Mouse (Mus musculus) embryo, embryonic 10.5 days (tissue): Measurements from ENCODE around the gene Xrcc6.
A peak's percentile ranks its signal among the peaks of the same experiment; 100 is the strongest.
"Not testable (repeated sequence)": the region's sequence is repeated elsewhere in the genome, so short reads cannot be mapped to it uniquely, and the experiment has no call there.

Experiments used
- DNase-seq: peaks from one replicate; pipeline ENCODE4 v3.0.0-alpha.2; 2015; ENCODE audit warnings: low spot score

The Xrcc6 gene

GRCm38 (mm10) chr15:81966062-81966829, 21.4 kb upstream of the Xrcc6 start:
- no peak for DNase-seq

GRCm38 (mm10) chr15:81967821-81968220, 19.8 kb upstream of the Xrcc6 start:
- DNase-seq = no peak

DNA sequence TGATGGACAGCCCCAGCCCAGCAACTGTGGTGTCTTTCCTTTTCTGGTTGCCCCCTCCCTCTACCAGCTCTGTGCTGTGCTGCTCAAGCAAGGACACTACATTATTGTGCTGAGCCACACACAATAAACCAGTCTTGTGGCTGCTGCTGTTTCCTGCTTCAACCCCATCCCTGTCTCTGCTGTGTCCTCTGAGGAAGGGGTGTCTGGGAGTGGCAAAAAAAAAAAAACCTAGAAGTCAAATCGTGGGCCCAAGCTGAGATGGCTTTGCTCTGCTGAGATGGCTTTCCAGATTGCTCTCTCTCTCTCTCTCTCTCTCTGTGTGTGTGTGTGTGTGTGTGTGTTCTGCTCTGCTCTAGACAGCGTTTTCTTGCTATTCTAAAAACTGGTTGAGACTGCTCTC, 19.2 kb upstream of the Xrcc6 start:
- no peak for DNase-seq

DNA sequence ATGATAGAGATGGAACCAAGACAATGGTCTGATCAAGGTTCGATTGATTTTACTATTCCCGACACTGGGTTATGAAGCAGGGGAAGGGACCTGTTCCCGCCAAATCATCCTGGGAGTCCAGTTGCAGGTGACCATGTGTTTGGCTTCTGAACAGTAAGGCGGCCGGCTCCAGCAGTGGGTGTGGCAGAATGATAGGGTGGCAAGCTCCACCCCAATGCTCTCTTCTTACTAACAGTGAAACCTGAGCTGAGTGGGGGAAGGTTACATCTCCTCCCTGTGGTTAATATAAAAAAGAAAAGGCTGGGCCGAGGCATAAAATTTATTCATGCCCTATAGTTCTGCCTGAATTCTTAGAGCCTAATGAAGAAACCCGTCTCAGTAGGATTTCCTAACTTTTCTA, 18.5 kb upstream of the Xrcc6 start:
- peak; percentile 23 for DNase-seq

GRCm38 (mm10) chr15:81969635-81970034, 18.0 kb upstream of the Xrcc6 start:
- DNase-seq = not testable (repeated sequence)

GRCm38 (mm10) chr15:81970498-81970897, 17.1 kb upstream of the Xrcc6 start:
- not testable (repeated sequence) for DNase-seq

DNA sequence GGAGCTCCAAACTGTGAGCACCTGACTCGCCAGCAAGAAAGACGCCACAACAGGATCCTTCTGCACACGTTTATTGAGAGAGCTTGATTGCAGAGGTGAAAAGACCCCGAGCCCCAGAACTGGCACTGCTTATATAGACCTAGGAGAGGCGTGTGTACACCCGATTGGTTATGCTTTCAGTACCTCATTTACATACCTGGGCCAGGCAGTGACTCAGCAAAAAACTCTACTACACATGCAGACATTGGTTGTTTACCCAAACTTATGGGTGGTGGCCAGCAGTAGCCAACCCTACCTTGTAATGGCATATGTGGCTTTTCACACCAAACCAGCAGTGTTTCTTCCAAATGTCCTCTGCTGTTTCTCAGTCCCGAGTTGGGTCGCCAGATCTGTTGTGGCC, 12.5 kb upstream of the Xrcc6 start:
- not testable (repeated sequence) for DNase-seq

- DNase-seq = no peak
Measured at GRCm38 (mm10) chr15:81980321-81980720, 7.3 kb upstream of the Xrcc6 start, which contains the start of gene 1700029P11Rik. Gene 1700029P11Rik (plus strand): TSS chr15:81980540.

DNA sequence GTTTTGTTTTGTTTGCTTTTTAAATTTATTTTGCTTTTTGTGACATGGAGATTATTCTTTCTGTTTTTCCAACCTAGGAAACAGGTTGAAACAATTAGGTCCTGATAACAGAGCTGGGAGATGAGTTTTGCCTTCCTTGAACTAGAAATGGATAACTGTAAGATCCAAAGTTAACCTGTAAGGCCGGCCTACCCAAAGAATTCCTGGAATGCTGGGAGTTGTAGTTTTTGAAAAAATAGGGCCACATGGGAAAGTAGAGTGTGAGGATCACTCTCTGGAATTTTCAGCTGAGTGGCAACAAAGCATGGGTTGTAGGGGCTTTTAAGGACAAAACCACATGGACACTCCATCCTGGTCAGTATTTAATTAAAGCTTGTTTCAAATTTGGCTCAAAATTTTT, 5.5 kb upstream of the Xrcc6 start:
- peak; percentile 23 for DNase-seq

- DNase-seq = peak; percentile 34
Measured at GRCm38 (mm10) chr15:81985267-81986161, 2.1 kb upstream of the Xrcc6 start.

GRCm38 (mm10) chr15:81989371-81990062, 1.9 kb downstream of the Xrcc6 start:
- DNase-seq = peak; percentile 96

DNA sequence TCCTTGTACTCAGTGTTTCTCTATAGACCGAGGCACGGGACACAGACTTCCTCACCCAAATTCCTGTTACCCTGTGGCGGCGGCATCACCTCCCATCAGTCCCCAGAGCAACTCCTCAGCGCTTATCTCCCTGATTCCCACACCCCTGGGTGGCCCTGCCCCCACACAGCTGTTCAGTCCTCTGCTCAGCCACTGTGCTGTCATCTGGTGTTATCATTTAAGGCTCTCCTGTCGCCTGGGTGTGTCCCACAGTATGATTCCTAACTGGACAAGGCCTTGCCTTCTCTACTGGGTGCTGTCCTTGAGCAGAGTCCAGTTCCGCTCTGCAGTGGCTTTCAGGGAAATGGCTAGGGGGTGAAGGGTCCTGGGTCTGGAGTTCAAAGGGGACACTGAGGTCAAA, 2.9 kb downstream of the Xrcc6 start:
- peak; percentile 2 for DNase-seq

- DNase-seq = no peak
Measured at GRCm38 (mm10) chr15:81993992-81994391, 6.4 kb downstream of the Xrcc6 start.

DNA sequence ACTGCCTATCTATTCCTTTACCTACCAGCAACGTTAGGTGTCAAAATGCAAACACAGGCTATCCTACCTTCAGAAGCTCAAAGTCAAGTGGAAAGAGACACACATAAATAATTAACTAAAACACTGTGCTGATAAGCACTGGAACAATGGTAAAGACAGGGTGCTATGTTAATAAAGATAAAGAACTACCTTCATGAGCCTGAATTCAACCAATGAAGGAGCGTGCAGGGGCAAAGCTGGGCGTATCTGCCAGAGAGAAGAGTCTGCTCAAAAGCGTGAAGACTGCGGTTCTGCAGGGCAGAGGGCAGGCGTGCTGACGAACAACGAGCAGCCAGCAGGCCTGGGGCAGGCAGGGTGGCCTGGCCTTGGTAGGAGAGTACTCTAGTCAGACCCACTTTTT, 16.6 kb downstream of the Xrcc6 start:
- no peak for DNase-seq

GRCm38 (mm10) chr15:82011947-82012346, 24.3 kb downstream of the Xrcc6 start:
- DNase-seq = no peak

- no peak for DNase-seq
Measured at GRCm38 (mm10) chr15:82014745-82015391, 27.2 kb downstream of the Xrcc6 start.

- DNase-seq = peak; percentile 45
Measured at GRCm38 (mm10) chr15:82015392-82016100, 27.9 kb downstream of the Xrcc6 start.

DNA sequence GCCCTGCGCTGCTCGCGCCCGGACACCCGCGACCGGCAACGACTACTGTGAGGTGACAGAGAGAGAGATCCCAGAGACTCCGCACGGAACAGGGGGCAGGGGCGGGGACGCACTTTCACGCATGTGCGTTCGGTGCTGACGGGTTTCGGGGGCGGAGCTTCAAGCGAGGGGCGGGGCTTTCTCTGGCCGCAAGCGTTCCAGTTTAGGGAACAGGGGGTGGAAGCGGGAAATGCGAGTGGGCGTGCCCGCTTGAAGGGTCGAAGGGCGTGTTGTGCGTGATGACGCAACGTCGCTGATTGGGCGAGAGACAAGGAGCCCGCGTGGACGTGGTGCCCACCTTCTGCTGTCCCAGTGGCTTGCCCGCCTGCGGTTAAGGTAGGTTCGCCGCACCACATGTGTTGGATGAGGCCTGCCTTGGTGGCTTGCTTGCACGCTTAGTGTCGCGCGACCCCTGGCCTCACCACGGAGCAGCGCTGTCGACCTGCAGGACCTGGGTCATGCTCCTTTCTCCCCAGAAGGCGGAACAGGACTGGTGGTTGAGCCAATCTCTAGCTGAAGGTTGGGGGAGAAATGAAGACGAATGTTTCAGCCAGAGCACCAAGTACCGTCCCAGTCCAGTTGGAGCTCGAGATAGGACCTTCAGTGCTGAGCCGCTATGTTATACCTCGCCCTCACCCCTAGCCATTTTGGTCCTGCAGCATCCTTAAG, 28.6 kb downstream of the Xrcc6 start:
- DNase-seq = peak; percentile 99

- DNase-seq = no peak
Measured at GRCm38 (mm10) chr15:82016830-82017229, 29.2 kb downstream of the Xrcc6 start.

DNA sequence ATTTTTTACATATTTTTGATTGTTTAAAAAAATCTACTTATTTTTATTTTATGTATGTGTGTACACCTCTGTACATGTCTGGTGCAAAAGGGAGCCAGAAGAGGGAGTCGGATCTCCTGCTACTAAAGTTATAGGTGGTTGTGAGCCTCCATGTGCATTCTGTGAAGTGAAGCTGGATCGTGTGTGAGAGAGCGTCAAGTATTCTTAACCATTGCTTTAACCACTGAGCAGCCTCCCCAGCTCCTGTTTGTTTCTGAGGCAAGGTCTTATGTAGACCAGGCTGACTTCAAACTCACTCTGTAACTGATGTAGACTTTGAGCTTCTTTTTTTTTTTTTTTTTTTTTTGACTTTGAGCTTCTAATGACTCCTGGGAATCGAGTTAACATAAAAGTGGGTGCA, 29.8 kb downstream of the Xrcc6 start:
- DNase-seq = no peak

- DNase-seq = no peak
Measured at GRCm38 (mm10) chr15:82019288-82019687, 31.7 kb downstream of the Xrcc6 start.
